Mouse (Mus musculus): Measurements from ENCODE around the gene Chil1. TPM values are rescaled to one million over a fixed set of nuclear protein-coding genes. Genes with fewer than 3 reads are reported as not detected.

Chil1 gene
- total and polyA plus RNA-seq, 2 experiments from 2014 or later = 4.1 to 6.2 TPM

DNA sequence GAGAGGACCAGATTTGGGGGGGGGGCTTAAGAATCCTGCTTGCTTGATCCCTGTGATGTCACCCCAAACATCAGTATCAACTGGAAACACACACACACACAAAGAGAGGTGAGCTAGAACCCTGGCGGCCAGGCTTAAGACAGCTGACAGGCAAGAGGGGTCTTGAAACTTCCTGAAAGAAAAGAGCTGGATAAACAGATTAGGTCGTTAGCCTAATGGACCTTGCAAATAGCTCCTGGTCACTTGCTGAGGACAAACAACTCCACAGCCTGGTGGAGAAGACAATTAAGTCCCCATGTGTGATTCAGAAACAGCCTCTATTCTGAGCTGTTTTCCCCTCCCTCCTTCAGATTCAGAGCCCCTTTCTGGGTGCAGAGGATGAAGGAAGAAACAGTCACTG is 29.7 kb downstream of the Chil1 start:
- H3K36me3 ChIP-seq (ENCODE audit: insufficient read depth, low read length) = no peaks in the 10 kb centered on the region
- no peak overlapping the region for H3K27ac ChIP-seq
- H3K27me3 ChIP-seq (ENCODE audit: insufficient read depth, low read length) = no peaks in the 10 kb centered on the region
- H3K9me3 ChIP-seq (ENCODE audit: low read length) = no peaks in the 10 kb centered on the region
- DNase-seq (ENCODE audit: low spot score) = no peak
- no peak for TF ChIP-seq CTCF (IDR thresholded peaks at IDR 0.05; ENCODE audit: low read depth)
- H3K4me1 ChIP-seq (ENCODE audit: insufficient read depth, low read length) = peaks cover 6% of the 10 kb centered on the region
- H3K4me3 ChIP-seq (ENCODE audit: low read length) = no peak overlapping the region
- no peak overlapping the region for H3K4me2 ChIP-seq (ENCODE audit: low read depth, low read length)
- 28% methylated on average over 2 of the region's 2 CpGs for WGBS
- no peak for ATAC-seq
- H3K9ac ChIP-seq (replicated peaks; ENCODE audit: low read length) = no peak overlapping the region

DNA sequence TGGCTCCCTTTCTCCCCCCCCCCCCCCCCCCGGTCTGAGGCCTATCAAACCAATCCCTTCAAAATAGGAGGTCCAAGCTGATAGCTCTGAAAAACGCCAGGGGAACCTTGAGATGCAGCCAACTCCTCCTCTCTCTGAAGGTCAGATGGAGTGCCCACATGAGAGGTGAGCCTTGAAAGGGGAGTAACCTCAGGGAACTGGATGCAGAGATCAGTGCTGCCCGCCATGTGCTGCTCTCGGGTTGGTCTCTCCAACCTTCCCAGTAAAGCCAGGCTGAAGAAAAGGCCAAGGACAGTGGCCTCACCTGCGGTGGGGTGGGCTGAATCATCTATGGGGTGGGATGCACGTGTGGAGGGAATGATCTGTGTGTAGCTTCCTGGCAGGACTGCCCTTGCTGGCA is 30.4 kb downstream of the Chil1 start:
- Histone ChIP-seq H3K27me3 (ENCODE audit: insufficient read depth, low read length) (no peaks in the 10 kb centered on the region), H3K9me3 (ENCODE audit: low read length) (no peaks in the 10 kb centered on the region), H3K4me2 (ENCODE audit: low read depth, low read length) (no peak overlapping the region), H3K4me1 (ENCODE audit: insufficient read depth, low read length) (peaks cover 6% of the 10 kb centered on the region), H3K36me3 (ENCODE audit: insufficient read depth, low read length) (no peaks in the 10 kb centered on the region), H3K9ac (replicated peaks; ENCODE audit: low read length) (no peak overlapping the region), H3K27ac (no peak overlapping the region), H3K4me3 (ENCODE audit: low read length) (no peak overlapping the region)
- WGBS = 68% methylated on average over 6 of the region's 6 CpGs
- no peak for TF ChIP-seq CTCF (IDR thresholded peaks at IDR 0.05; ENCODE audit: low read depth)
- DNase-seq (ENCODE audit: low spot score) (no peak), ATAC-seq (no peak)

DNA sequence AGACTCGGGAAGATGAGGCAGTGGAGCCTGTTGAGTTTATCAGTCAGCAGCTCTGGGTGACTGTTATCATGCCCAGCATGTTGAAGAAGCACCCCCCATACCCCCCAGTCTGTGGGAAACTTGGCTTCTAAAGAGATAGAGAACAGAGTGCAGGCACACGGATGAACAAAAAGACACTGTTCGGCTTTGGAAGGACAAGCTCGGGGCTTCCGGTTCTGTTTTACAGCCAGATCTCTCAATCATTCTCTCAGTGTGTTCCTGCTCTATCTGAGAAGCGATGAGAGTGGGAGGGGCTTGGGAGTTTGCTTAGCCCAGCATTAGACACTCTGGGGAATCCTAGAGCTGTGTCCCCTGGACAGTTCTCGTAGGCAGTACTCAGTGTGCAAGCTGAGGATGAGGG is 31.4 kb downstream of the Chil1 start:
- DNase-seq (ENCODE audit: low spot score) = peak; percentile 43
- ATAC-seq = peak; percentile 63
- 62% methylated on average over 7 of the region's 7 CpGs for WGBS
- Histone ChIP-seq H3K4me1 (ENCODE audit: insufficient read depth, low read length) (peaks cover 6% of the 10 kb centered on the region), H3K27me3 (ENCODE audit: insufficient read depth, low read length) (no peaks in the 10 kb centered on the region), H3K9ac (replicated peaks; ENCODE audit: low read length) (no peak overlapping the region), H3K9me3 (ENCODE audit: low read length) (no peaks in the 10 kb centered on the region), H3K4me2 (ENCODE audit: low read depth, low read length) (no peak overlapping the region), H3K4me3 (ENCODE audit: low read length) (no peak overlapping the region), H3K36me3 (ENCODE audit: insufficient read depth, low read length) (no peaks in the 10 kb centered on the region), H3K27ac (peak overlapping the region; percentile 58; the same call in 1 of the 2 replicates)
- no peak for TF ChIP-seq CTCF (IDR thresholded peaks at IDR 0.05; ENCODE audit: low read depth)

DNA sequence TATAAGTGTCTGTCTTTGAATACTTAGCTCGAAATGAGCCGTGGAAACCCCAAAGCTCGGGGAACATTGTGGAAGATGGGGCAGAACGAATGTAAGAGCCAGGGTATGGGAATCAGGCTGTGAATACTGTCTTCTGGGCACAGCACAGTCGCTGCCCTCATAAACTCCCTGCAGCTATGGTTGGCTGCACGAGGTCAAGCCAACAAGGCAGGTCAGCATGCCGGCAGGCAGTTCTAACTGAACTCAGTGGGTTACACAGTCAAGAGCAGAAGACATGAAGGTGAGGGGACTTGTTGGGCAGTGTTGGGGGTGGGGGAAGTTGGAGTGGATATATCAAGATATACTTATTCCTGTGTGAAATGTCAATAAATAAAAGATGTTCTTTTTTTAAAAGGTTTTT is 33.1 kb downstream of the Chil1 start:
- ATAC-seq (no peak), DNase-seq (ENCODE audit: low spot score) (no peak)
- Histone ChIP-seq H3K4me1 (ENCODE audit: insufficient read depth, low read length) (peaks cover 4% of the 10 kb centered on the region), H3K36me3 (ENCODE audit: insufficient read depth, low read length) (no peaks in the 10 kb centered on the region), H3K9ac (replicated peaks; ENCODE audit: low read length) (no peak overlapping the region), H3K9me3 (ENCODE audit: low read length) (no peaks in the 10 kb centered on the region), H3K27me3 (ENCODE audit: insufficient read depth, low read length) (no peaks in the 10 kb centered on the region), H3K4me3 (ENCODE audit: low read length) (no peak overlapping the region), H3K4me2 (ENCODE audit: low read depth, low read length) (no peak overlapping the region), H3K27ac (no peak overlapping the region)
- 47% methylated on average over 7 of the region's 7 CpGs for WGBS
- TF ChIP-seq CTCF (IDR thresholded peaks at IDR 0.05; ENCODE audit: low read depth) = no peak

DNA sequence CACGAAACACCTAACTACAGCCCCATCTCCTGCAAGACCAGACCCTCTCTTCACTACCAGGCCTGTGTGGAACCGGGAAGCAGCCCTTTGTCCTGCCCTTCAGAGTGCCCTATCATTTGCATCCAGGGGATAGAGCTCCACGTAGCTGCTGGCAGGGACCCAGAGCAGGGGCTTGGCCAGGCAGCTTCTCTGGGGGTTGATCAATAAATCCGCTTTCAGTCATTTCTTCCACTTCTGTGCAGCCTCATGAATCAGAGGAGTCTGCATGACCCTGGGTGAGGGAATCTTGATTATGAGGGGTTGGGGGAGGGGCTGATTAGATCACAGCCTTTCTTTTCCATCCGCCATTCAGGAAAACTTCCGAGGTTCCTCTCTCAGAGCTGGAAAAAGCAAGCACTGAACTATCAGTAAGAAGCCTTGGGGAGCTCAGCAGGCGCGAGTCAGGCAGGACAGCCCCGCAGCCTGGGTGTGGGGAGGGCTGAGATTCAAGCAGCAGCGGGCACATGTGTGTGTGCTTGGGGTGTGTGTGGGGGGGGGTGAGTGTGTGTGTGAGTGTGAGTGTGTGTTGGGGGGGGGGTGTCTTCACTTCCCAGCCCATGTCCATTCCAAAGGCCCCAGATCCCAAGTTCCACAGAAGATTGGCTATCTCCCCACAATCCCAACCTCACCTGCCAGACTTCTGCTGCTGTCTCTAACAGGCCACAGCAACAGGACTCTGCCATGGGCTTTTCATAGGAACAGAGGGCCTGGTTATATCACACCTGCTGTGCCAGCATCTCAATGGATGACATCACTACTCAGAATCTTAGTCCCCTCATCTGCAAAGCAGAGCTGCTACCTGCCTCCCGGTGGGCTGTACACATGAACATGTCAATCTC is 34.0 kb downstream of the Chil1 start:
- 24% methylated on average over 11 of the region's 11 CpGs for WGBS
- DNase-seq (ENCODE audit: low spot score) = peak; percentile 34
- TF ChIP-seq CTCF (IDR thresholded peaks at IDR 0.05; ENCODE audit: low read depth) = no peak
- Histone ChIP-seq H3K9me3 (ENCODE audit: low read length) (no peaks in the 10 kb centered on the region), H3K27ac (peak overlapping the region; percentile 36; the same call in 1 of the 2 replicates), H3K27me3 (ENCODE audit: insufficient read depth, low read length) (no peaks in the 10 kb centered on the region), H3K4me1 (ENCODE audit: insufficient read depth, low read length) (no peaks in the 10 kb centered on the region; the same call in 1 of the 2 replicates), H3K9ac (replicated peaks; ENCODE audit: low read length) (0 out of 2 replicates have a peak overlapping the region, but pooled peaks have one; percentile 6), H3K4me2 (ENCODE audit: low read depth, low read length) (no peak overlapping the region), H3K4me3 (ENCODE audit: low read length) (no peak overlapping the region), H3K36me3 (ENCODE audit: insufficient read depth, low read length) (no peaks in the 10 kb centered on the region)
- peak; percentile 31; the same call in 1 of the 2 replicates for ATAC-seq

DNA sequence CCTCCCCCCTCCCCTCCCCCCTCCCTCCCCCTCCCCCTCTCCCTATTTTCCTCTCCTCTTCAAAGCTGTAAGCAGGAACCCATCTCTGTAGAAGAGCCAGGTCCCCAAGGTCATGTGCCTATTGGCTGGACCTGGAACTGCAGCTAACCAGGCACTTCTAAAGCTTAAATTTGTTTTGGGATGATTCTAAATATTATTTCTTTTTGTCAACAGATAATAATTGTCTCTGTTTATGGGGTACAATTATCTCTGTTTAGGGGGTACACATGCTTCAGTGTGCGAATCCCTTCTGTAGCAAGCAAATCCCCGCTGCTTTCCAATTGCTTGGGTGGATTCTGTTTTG is 34.6 kb downstream of the Chil1 start:
- Histone ChIP-seq H3K4me3 (ENCODE audit: low read length) (no peak overlapping the region), H3K36me3 (ENCODE audit: insufficient read depth, low read length) (no peaks in the 10 kb centered on the region), H3K9me3 (ENCODE audit: low read length) (no peaks in the 10 kb centered on the region), H3K4me1 (ENCODE audit: insufficient read depth, low read length) (no peaks in the 10 kb centered on the region; the same call in 1 of the 2 replicates), H3K27ac (no peak overlapping the region), H3K4me2 (ENCODE audit: low read depth, low read length) (no peak overlapping the region), H3K9ac (replicated peaks; ENCODE audit: low read length) (no peak overlapping the region), H3K27me3 (ENCODE audit: insufficient read depth, low read length) (no peaks in the 10 kb centered on the region)
- ATAC-seq = peak; percentile 28; the same call in 1 of the 2 replicates
- TF ChIP-seq CTCF (IDR thresholded peaks at IDR 0.05; ENCODE audit: low read depth) = peak; percentile 41; the same call in 1 of the 2 replicates
- DNase-seq (ENCODE audit: low spot score) = peak; percentile 26
- WGBS = 87% methylated on average over 2 of the region's 2 CpGs

DNA sequence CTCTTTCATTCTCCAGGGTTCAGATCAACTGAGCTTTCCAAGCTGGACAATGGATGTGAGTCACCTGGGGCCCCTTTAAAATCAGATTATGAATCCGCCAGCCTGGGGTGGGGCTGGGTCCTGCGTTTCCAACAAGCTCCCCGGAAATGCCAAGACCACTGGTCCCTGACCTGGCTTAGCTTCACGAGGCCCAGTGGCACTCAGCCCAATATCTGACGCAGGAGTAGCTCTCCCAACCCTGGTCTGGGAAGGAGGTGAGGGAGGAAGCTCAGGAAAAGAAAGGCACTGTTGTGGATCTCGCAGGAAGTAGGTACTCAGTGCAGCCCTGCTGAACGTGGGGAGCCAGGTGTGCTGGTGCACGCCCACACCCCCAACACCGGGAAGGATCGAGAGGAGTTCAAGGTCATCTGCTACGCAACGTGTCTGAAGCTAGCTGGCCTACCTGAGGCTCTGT is 35.1 kb downstream of the Chil1 start:
- 69% methylated on average over 12 of the region's 12 CpGs for WGBS
- no peak overlapping the region for H3K9ac ChIP-seq (replicated peaks; ENCODE audit: low read length)
- H3K4me1 ChIP-seq (ENCODE audit: insufficient read depth, low read length) = no peaks in the 10 kb centered on the region; the same call in 1 of the 2 replicates
- H3K36me3 ChIP-seq (ENCODE audit: insufficient read depth, low read length) = no peaks in the 10 kb centered on the region
- H3K27me3 ChIP-seq (ENCODE audit: insufficient read depth, low read length) = no peaks in the 10 kb centered on the region
- ATAC-seq (no peak), DNase-seq (ENCODE audit: low spot score) (no peak)
- no peak for TF ChIP-seq CTCF (IDR thresholded peaks at IDR 0.05; ENCODE audit: low read depth)
- no peak overlapping the region for H3K27ac ChIP-seq
- H3K9me3 ChIP-seq (ENCODE audit: low read length) = no peaks in the 10 kb centered on the region
- H3K4me2 ChIP-seq (ENCODE audit: low read depth, low read length) = no peak overlapping the region
- H3K4me3 ChIP-seq (ENCODE audit: low read length) = no peak overlapping the region
